Mouse (Mus musculus) skeletal muscle tissue, postnatal 0 days (tissue): ENCODE results near the gene Pip4k2c. TPM values are rescaled to one million over a fixed set of nuclear protein-coding genes. Genes with fewer than 3 reads are reported as not detected.

ENCODE experiments used
- polyA plus RNA-seq: library from polyadenylated mRNA; unstranded; fragments of >200 nt; fragmentation: Nextera tagmentation; extraction: Ambion mirVana; gene quantifications from 2 replicates; pipeline ENCODE4 v1.2.1, GENCODE M21; 2015

The Pip4k2c gene
- 7.4 and 9.7 TPM in 2 replicates for polyA plus RNA-seq

GRCm38 (mm10) chr10:127211414-127211854 lies at the start of gene Pip4k2c:
Gene Pip4k2c, minus strand, starts transcription at chr10:127211585.

GRCm38 (mm10) chr10:127195328-127196129 lies 15.9 kb downstream of the Pip4k2c start, which contains the start of gene Dtx3:
Gene Dtx3, minus strand, starts transcription at chr10:127195728.

GRCm38 (mm10) chr10:127189651-127190381 lies 21.6 kb downstream of the Pip4k2c start, which contains the start of gene Arhgef25:
Gene Arhgef25, minus strand, starts transcription at chr10:127190083.

GRCm38 (mm10) chr10:127179871-127180694 lies 31.3 kb downstream of the Pip4k2c start, which contains the start of gene Slc26a10:
Gene Slc26a10, minus strand, starts transcription at chr10:127180645.

GRCm38 (mm10) chr10:127164631-127165353 lies 46.6 kb downstream of the Pip4k2c start, which contains the start of gene B4galnt1:
Gene B4galnt1, plus strand, starts transcription at chr10:127165225.

Other genes starting within 250 kb of the Pip4k2c start
- 43.0 and 46.3 TPM in 2 replicates for gene Ctdsp2, start 232.9 kb downstream of the Pip4k2c start, polyA plus RNA-seq
- gene Avil, start 210.9 kb downstream of the Pip4k2c start, polyA plus RNA-seq: 0.11 and 0.12 TPM in 2 replicates
- 62.9 and 72.7 TPM in 2 replicates for gene Tsfm, start 180.7 kb downstream of the Pip4k2c start, polyA plus RNA-seq
- 29.7 and 32.8 TPM in 2 replicates for gene Mettl1, start 170.2 kb downstream of the Pip4k2c start, polyA plus RNA-seq
- 0.17 and 0.37 TPM in 2 replicates for gene Eef1akmt3, start 170.1 kb downstream of the Pip4k2c start, polyA plus RNA-seq
- gene Cyp27b1, start 163.3 kb downstream of the Pip4k2c start, polyA plus RNA-seq: 0.10 and 0.21 TPM in 2 replicates
- 0.16 and 0.19 TPM in 2 replicates for gene March9, start 151.4 kb downstream of the Pip4k2c start, polyA plus RNA-seq
- gene Cdk4, start 148.1 kb downstream of the Pip4k2c start, polyA plus RNA-seq: 313 and 366 TPM in 2 replicates
- 63.3 and 77.1 TPM in 2 replicates for gene Tspan31, start 141.3 kb downstream of the Pip4k2c start, polyA plus RNA-seq
- gene Agap2, start 136.3 kb downstream of the Pip4k2c start, polyA plus RNA-seq: 0.04 and 0.05 TPM in 2 replicates
- 36.3 and 44.1 TPM in 2 replicates for gene Os9, start 90.5 kb downstream of the Pip4k2c start, polyA plus RNA-seq
- 1.1 and 1.8 TPM in 2 replicates for gene B4galnt1, start 46.4 kb downstream of the Pip4k2c start, polyA plus RNA-seq
- 1.7 and 2.8 TPM in 2 replicates for gene Slc26a10, start 30.9 kb downstream of the Pip4k2c start, polyA plus RNA-seq
- 20.1 and 22.7 TPM in 2 replicates for gene Arhgef25, start 21.5 kb downstream of the Pip4k2c start, polyA plus RNA-seq
- 30.4 and 37.8 TPM in 2 replicates for gene Dtx3, start 15.9 kb downstream of the Pip4k2c start, polyA plus RNA-seq
- 0.39 and 0.58 TPM in 2 replicates for gene Kif5a, start 51.8 kb upstream of the Pip4k2c start, polyA plus RNA-seq
- gene Dctn2, start 54.8 kb upstream of the Pip4k2c start, polyA plus RNA-seq: 134 and 144 TPM in 2 replicates
- gene Mbd6, start 77.4 kb upstream of the Pip4k2c start, polyA plus RNA-seq: 7.5 and 7.8 TPM in 2 replicates
- 62.6 and 65.6 TPM in 2 replicates for gene Mars, start 100.2 kb upstream of the Pip4k2c start, polyA plus RNA-seq
- 3.8 and 5.7 TPM in 2 replicates for gene Arhgap9, start 110.4 kb upstream of the Pip4k2c start, polyA plus RNA-seq
- gene Gli1, start 130.4 kb upstream of the Pip4k2c start, polyA plus RNA-seq: 2.0 and 2.2 TPM in 2 replicates
- not detected in 2 replicates for gene Inhbe, start 142.8 kb upstream of the Pip4k2c start, polyA plus RNA-seq
- gene Inhbc, start 158.8 kb upstream of the Pip4k2c start, polyA plus RNA-seq: not detected in 2 replicates
- gene R3hdm2, start 168.7 kb upstream of the Pip4k2c start, polyA plus RNA-seq: 19.0 and 21.7 TPM in 2 replicates